Comparison of ENCODE assay signal across 11 mouse cellular contexts in the genomic region with DNA sequence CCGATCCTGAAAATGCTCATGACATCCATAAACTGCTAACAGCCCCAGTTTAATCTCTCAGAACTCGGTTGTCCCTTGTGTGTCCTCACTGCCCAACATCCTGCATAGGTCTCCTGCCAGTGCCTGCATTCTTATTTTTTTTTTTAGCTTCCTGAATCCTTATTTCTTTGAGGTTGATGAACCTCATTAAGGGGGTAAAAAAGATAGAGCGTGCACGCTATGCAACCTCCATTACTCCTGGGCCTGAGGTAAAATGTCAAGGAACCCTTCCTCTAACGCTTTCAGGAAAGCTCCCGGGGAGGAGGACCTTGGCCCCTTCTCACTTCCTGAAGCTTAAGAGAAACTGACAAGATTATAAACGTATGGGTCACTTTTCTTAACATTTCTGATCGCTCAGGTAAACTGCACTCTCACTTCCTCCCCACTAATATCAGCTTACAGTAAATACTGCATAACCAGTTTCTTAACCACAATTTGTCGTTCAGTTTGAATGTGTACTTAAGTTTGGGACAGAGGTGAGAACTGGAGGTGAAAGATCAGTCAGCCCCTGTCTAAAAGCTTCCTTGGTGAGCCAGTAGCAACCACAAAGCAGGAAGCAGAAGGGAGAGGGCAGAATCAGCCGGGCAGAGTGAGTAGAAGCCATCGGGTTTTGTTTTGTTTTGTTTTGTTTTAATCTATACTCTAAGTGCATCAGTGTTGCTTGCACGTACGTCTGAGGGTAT. TPM values are rescaled to one million over a fixed set of nuclear protein-coding genes. Genes with fewer than 3 reads are reported as not detected.
DNase-seq lines count a peak whose midpoint lies in the region; ATAC-seq and TF ChIP-seq lines count a peak whose summit lies in the region.
"Had no signal": no experiment of that assay in that cellular context is flagged by ENCODE, and none has a peak within 500 bp of the region (broad histone marks: within the 10 kb centered on the region; RNA-seq: fewer than 3 reads in every experiment).

No protein-coding gene starts in this region.

- 9% methylated on average over 13 of the region's 13 CpGs for WGBS in thymus, adult 2 months
- WGBS in hindbrain, embryonic 13.5 days = 76% methylated on average over 13 of the region's 13 CpGs

- TF ChIP-seq CTCF in thymus, adult 2 months (IDR thresholded peaks at IDR 0.05; ENCODE audit: borderline replicate concordance, control insufficient read depth, extremely low read depth, insufficient read depth, low read length, poor library complexity) = no peak

- H3K9ac ChIP-seq in hindbrain, embryonic 13.5 days = no peak overlapping the region
- H3K9ac ChIP-seq: hindbrain, embryonic 15.5 days; limb, embryonic 13.5 days had no signal

- TF ChIP-seq POLR2A in thymus, adult 2 months (IDR thresholded peaks at IDR 0.05; ENCODE audit: control insufficient read depth, extremely low read depth, insufficient read depth, low read length, poor library complexity) = no peak

- ATAC-seq in hematopoietic stem cell, adult 5-6 weeks (replicated peaks in 1 of 2; ENCODE audit: insufficient read depth in 1 of 2, low FRiP score in 2 of 2, low TSS enrichment in 1 of 2, low read depth in 1 of 2, poor library complexity in 2 of 2, severe bottlenecking in 2 of 2) = peak; percentile 44 to 65
- ATAC-seq in megakaryocyte-erythroid progenitor cell, adult 5-6 weeks (replicated peaks; ENCODE audit: low FRiP score, low TSS enrichment, poor library complexity, severe bottlenecking) = peak; percentile 24
- ATAC-seq in hindbrain, embryonic 13.5 days (ENCODE audit: low FRiP score) = no peak

- peaks cover 4% of the 10 kb centered on the region; the same call in 1 of the 2 replicates for H3K9me3 ChIP-seq in hindbrain, embryonic 13.5 days
- H3K9me3 ChIP-seq: hindbrain, embryonic 15.5 days had no signal

- no peaks in the 10 kb centered on the region for H3K27me3 ChIP-seq in thymus, adult 2 months (ENCODE audit: control insufficient read depth, insufficient read depth, low read length)
- H3K27me3 ChIP-seq in hindbrain, embryonic 13.5 days = no peaks in the 10 kb centered on the region
- H3K27me3 ChIP-seq: hindbrain, embryonic 15.5 days; limb, embryonic 13.5 days had no signal

- peaks cover 17% of the 10 kb centered on the region for H3K4me1 ChIP-seq in thymus, adult 2 months (replicated peaks; ENCODE audit: control insufficient read depth, insufficient read depth, low read length)
- H3K4me1 ChIP-seq in hindbrain, embryonic 13.5 days (replicated peaks) = peaks cover 6% of the 10 kb centered on the region

- H3K4me3 ChIP-seq in thymus, adult 2 months (ENCODE audit: control insufficient read depth, insufficient read depth, low read length) = peak overlapping the region; percentile 9; the same call in 1 of the 2 replicates
- no peak overlapping the region for H3K4me3 ChIP-seq in hindbrain, embryonic 13.5 days
- H3K4me3 ChIP-seq: hindbrain, embryonic 15.5 days; limb, embryonic 13.5 days had no signal

- no peak overlapping the region for H3K4me2 ChIP-seq in hindbrain, embryonic 13.5 days
- H3K4me2 ChIP-seq: hindbrain, embryonic 15.5 days; limb, embryonic 13.5 days had no signal

- no peak for DNase-seq in thymus, adult 2 months
- no peak for DNase-seq in thymus, postnatal 10 days (ENCODE audit: low spot score in 2 of 2)
- DNase-seq in right cerebral cortex, postnatal 10 days (ENCODE audit: low spot score in 2 of 2) = no peak
- no peak for DNase-seq in right cerebral cortex, postnatal 36 days (ENCODE audit: low spot score in 2 of 2)
- DNase-seq: heart, adult 18-20 months; right cerebral cortex, adult 18-20 months had no signal

- H3K27ac ChIP-seq in thymus, adult 2 months (ENCODE audit: control insufficient read depth, insufficient read depth, low read length) = peak overlapping the region; percentile 81; the same call in 1 of the 2 replicates
- no peak overlapping the region for H3K27ac ChIP-seq in hindbrain, embryonic 13.5 days
- H3K27ac ChIP-seq: hindbrain, embryonic 15.5 days; limb, embryonic 13.5 days had no signal

- no peaks in the 10 kb centered on the region; the same call in 1 of the 2 replicates for H3K36me3 ChIP-seq in thymus, adult 2 months (ENCODE audit: control insufficient read depth, insufficient read depth, low read length)
- peaks cover 6% of the 10 kb centered on the region for H3K36me3 ChIP-seq in hindbrain, embryonic 13.5 days
- H3K36me3 ChIP-seq: hindbrain, embryonic 15.5 days had no signal

RNA-seq across cellular contexts. Expression of gene Rsbn1l, which starts 0.9 kb away (rescaled TPM):
- 15.0 and 17.6 TPM in 2 replicates for polyA plus RNA-seq in thymus, adult 2 months (2012; rRNA removed)
- total RNA-seq in hematopoietic stem cell, adult 5-6 weeks (2017) = 81.1 and 82.5 TPM in 2 replicates
- total RNA-seq in megakaryocyte-erythroid progenitor cell, adult 5-6 weeks (2014; fragmentation: Nextera tagmentation) = 30.6 and 43.0 TPM in 2 replicates
- total RNA-seq in megakaryocyte-erythroid progenitor cell, adult 5-6 weeks (2017) = 26.7 and 33.0 TPM in 2 replicates
- polyA plus RNA-seq in hindbrain, embryonic 13.5 days (2015; fragmentation: Nextera tagmentation; extraction: Ambion mirVana) = 4.8 and 5.3 TPM in 2 replicates
